ENCODE assay signal across 8 mouse cellular contexts in the genomic region with DNA sequence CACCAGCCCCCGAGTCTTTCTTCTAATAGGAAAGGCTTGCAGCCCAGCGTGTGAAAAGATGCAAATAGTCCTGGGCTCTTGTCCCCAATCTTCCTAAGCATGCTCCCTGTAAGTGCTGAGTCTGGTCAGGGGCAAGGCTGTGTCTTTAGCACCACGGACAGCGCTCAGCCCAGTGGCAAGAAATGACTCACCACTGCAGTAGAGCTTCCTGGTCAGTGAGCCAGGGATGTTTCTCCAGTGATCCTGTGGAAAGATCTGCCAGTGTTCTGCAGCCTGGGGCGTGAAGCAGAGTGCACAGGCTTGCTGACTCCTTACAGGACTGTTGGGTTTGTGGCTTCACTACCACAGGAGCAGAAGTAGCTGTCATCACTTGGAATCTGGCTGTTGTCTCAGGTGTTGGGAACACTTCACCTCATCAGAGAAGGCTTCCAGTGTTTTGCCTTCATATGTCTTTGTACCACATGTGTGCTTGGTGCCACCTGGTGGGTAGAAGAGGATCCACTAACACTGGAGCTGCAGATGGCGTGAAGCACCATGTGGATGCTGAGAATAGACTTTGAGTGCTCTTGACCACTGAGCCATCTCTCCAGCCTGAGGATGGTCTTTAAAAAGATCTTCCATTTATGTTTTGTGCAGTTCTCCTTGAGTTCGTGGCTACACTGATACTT.
A peak's percentile ranks its signal among the peaks of the same experiment; 100 is the strongest.
DNase-seq lines count a peak whose midpoint lies in the region; ATAC-seq lines count a peak whose summit lies in the region.
"Had no signal": no experiment of that assay in that cellular context is flagged by ENCODE, and none has a peak within 500 bp of the region (broad histone marks: within the 10 kb centered on the region; RNA-seq: fewer than 3 reads in every experiment).

No protein-coding gene starts in this region.

- H3K36me3 ChIP-seq in lung, embryonic 16.5 days (ENCODE audit: control insufficient read depth, insufficient read depth, low read length) = no peaks in the 10 kb centered on the region

- no peaks in the 10 kb centered on the region for H3K9me3 ChIP-seq in lung, embryonic 16.5 days (ENCODE audit: control insufficient read depth, low read length)
- H3K9me3 ChIP-seq: heart, embryonic 13.5 days had no signal

- H3K27me3 ChIP-seq in lung, embryonic 16.5 days (ENCODE audit: control insufficient read depth, insufficient read depth, low read depth, low read length) = no peaks in the 10 kb centered on the region
- H3K27me3 ChIP-seq: heart, embryonic 13.5 days had no signal

- H3K4me3 ChIP-seq in lung, embryonic 16.5 days (ENCODE audit: low read length) = no peak overlapping the region
- H3K4me3 ChIP-seq: heart, embryonic 13.5 days had no signal

- DNase-seq in urinary bladder, postnatal 14 days (ENCODE audit: low spot score) = peak; percentile 75
- DNase-seq in urinary bladder, postnatal 10 days (ENCODE audit: low spot score) = no peak
- DNase-seq in c-Kit-positive CD71-positive TER-119-positive erythroid progenitor cells, embryonic 14.5 days (ENCODE audit: low spot score) = peak; percentile 19
- DNase-seq in gastrocnemius, postnatal 10 days = peak; percentile 57
- DNase-seq in kidney, postnatal 10 days = peak; percentile 88
- peak; percentile 58 for DNase-seq in right cerebral cortex, postnatal 25 days

- no peak overlapping the region for H3K9ac ChIP-seq in lung, embryonic 16.5 days (ENCODE audit: low read length)
- H3K9ac ChIP-seq: heart, embryonic 13.5 days had no signal

- ATAC-seq in lung, embryonic 16.5 days (ENCODE audit: low read depth) = peak; percentile 66; the same call in 1 of the 2 replicates

- WGBS in lung, embryonic 16.5 days = 31% methylated on average over 7 of the region's 7 CpGs

- H3K27ac ChIP-seq in lung, embryonic 16.5 days (ENCODE audit: low read length) = no peak overlapping the region
- H3K27ac ChIP-seq: heart, embryonic 13.5 days had no signal

- H3K4me2 ChIP-seq in lung, embryonic 16.5 days (ENCODE audit: low read depth, low read length) = no peak overlapping the region
- H3K4me2 ChIP-seq: heart, embryonic 13.5 days had no signal

- H3K4me1 ChIP-seq in lung, embryonic 16.5 days (replicated peaks; ENCODE audit: control insufficient read depth, insufficient read depth, low read length) = no peaks in the 10 kb centered on the region
- H3K4me1 ChIP-seq: heart, embryonic 13.5 days had no signal
